Mouse (Mus musculus): ENCODE measurements at regions not wholly inside any gene's neighbourhood (a gene's known extent, or its start where the extent isn't known, plus 50 kb on each side); places are given as distances from the start of the nearest gene placed in this dataset.

DNA sequence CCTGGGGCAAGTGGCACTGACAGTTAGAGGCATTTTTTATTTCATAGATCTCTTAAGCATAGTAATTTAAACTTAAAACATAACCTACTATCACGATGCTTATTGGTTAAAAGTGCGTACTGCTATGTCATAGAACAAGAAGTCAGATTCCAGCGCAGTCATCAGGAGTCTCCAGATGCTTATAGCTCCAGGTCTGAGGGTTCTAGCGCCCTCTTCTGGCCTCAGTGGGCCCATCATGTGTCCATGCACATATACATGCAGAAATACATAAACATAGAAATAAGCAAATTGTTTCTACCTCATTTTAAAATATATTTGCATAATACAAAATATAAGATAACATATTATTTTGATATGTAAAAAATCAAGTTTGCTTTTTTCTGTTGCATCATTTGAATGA, 1002.8 kb upstream of the Adgrl2 start:
- dilution Hi-C loops (cut with MboI; ENCODE audit: extremely low pct_ligation_motif_present, extremely low pct_unique_long_range_greater_than_20kb, low sequenced_read_pairs): no loop called here
- H3K4me1 ChIP-seq (ENCODE audit: control insufficient read depth in 1 of 2, insufficient read depth in 2 of 2): no peaks in the 10 kb centered on the region
- peak; percentile 16 to 25; a peak in 1 of 4 replicates for TF ChIP-seq CTCF (conservative IDR thresholded peaks at IDR 0.05 in 1 of 2, IDR thresholded peaks at IDR 0.05 in 1 of 2; ENCODE audit: low read depth in 2 of 2, low read length in 2 of 2)
- no peak for TF ChIP-seq EP300 (IDR thresholded peaks at IDR 0.05; ENCODE audit: low read length)
- no peak for TF ChIP-seq TBP (conservative IDR thresholded peaks at IDR 0.05; ENCODE audit: low read depth, low read length)
- TF ChIP-seq RAD21 (IDR thresholded peaks at IDR 0.05; ENCODE audit: low read depth, low read length): peak; percentile 33
- TF ChIP-seq GABPA (IDR thresholded peaks at IDR 0.05; ENCODE audit: insufficient replicate concordance, low read depth, low read length): no peak
- no peak for TF ChIP-seq ETS1 (conservative IDR thresholded peaks at IDR 0.05; ENCODE audit: low read depth, low read length)
- no peak for TF ChIP-seq CHD1 (IDR thresholded peaks at IDR 0.05; ENCODE audit: low read depth, low read length)
- no peak for TF ChIP-seq HCFC1 (IDR thresholded peaks at IDR 0.05; ENCODE audit: low read depth, low read length)
- TF ChIP-seq BHLHE40 (IDR thresholded peaks at IDR 0.05; ENCODE audit: low read depth, low read length): no peak
- no peak for TF ChIP-seq KAT2A (IDR thresholded peaks at IDR 0.05; ENCODE audit: insufficient replicate concordance, low read length)
- TF ChIP-seq NRF1 (IDR thresholded peaks at IDR 0.05; ENCODE audit: low read depth, low read length): no peak
- TF ChIP-seq PAX5 (IDR thresholded peaks at IDR 0.05; ENCODE audit: low read length): no peak
- no peak for TF ChIP-seq USF1 (IDR thresholded peaks at IDR 0.05; ENCODE audit: low read depth, low read length)
- TF ChIP-seq MEF2A (IDR thresholded peaks at IDR 0.05; ENCODE audit: borderline replicate concordance, low read depth, low read length): no peak
- TF ChIP-seq IRF4 (IDR thresholded peaks at IDR 0.05; ENCODE audit: low read depth, low read length): no peak
- no peak for TF ChIP-seq MAX (IDR thresholded peaks at IDR 0.05; ENCODE audit: low read length)
- no peak overlapping the region for H3K4me2 ChIP-seq (ENCODE audit: insufficient read depth, low read depth, poor library complexity, severe bottlenecking)
- no peak overlapping the region for H3K27ac ChIP-seq (ENCODE audit: insufficient read depth, low read depth)
- H3K4me3 ChIP-seq (replicated peaks in 1 of 3; ENCODE audit: low read depth in 2 of 3, low read length in 2 of 3, poor library complexity in 1 of 3): no peak overlapping the region
- H3K9me3 ChIP-seq (replicated peaks; ENCODE audit: low read length): no peaks in the 10 kb centered on the region
- H3K79me2 ChIP-seq (replicated peaks; ENCODE audit: control insufficient read depth, extremely low read depth, insufficient read depth, poor library complexity, severe bottlenecking): no peaks in the 10 kb centered on the region
- no peak overlapping the region for H3K9ac ChIP-seq (ENCODE audit: insufficient read depth, low read depth)
- in situ Hi-C loops (cut with MboI; ENCODE audit: low pct_ligation_motif_present, low pct_unique_long_range_greater_than_20kb, low sequenced_read_pairs): no loop called here
- no peaks in the 10 kb centered on the region for H3K27me3 ChIP-seq (replicated peaks)
- H3K36me3 ChIP-seq (replicated peaks in 1 of 2; ENCODE audit: control insufficient read depth in 1 of 2, insufficient read depth in 1 of 2, low read length in 1 of 2): no peaks in the 10 kb centered on the region
- DNase-seq (ENCODE audit: extremely low read depth): peak; percentile 52

DNA sequence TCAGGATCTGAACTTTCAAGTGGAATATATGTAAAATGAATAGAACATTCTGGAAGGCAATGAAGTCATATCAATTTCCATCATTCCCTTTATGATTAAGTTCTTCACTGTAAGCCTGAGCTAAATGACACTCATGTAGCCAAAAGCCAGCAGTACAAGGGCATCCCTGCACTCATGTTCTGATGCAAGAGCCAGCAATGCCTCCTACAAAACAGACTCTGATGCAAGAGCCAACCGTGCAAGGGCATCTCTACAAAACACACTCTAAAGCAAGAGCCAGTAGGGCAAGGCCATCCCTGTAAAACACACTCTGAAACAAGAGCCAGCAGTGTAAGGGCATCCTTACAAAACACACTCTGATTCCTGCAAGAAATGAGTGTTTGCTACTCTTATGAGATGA, 997.4 kb upstream of the Adgrl2 start:
- Histone ChIP-seq H3K9ac (ENCODE audit: insufficient read depth, low read depth) (no peak overlapping the region), H3K4me3 (replicated peaks in 1 of 3; ENCODE audit: low read depth in 2 of 3, low read length in 2 of 3, poor library complexity in 1 of 3) (no peak overlapping the region), H3K9me3 (replicated peaks; ENCODE audit: low read length) (no peaks in the 10 kb centered on the region), H3K27me3 (replicated peaks) (no peaks in the 10 kb centered on the region), H3K79me2 (replicated peaks; ENCODE audit: control insufficient read depth, extremely low read depth, insufficient read depth, poor library complexity, severe bottlenecking) (no peaks in the 10 kb centered on the region), H3K4me1 (ENCODE audit: control insufficient read depth in 1 of 2, insufficient read depth in 2 of 2) (no peaks in the 10 kb centered on the region), H3K27ac (ENCODE audit: insufficient read depth, low read depth) (no peak overlapping the region), H3K36me3 (replicated peaks in 1 of 2; ENCODE audit: control insufficient read depth in 1 of 2, insufficient read depth in 1 of 2, low read length in 1 of 2) (no peaks in the 10 kb centered on the region), H3K4me2 (ENCODE audit: insufficient read depth, low read depth, poor library complexity, severe bottlenecking) (no peak overlapping the region)
- no peak for TF ChIP-seq CTCF (conservative IDR thresholded peaks at IDR 0.05 in 1 of 2, IDR thresholded peaks at IDR 0.05 in 1 of 2; ENCODE audit: low read depth in 2 of 2, low read length in 2 of 2)
- no peak for TF ChIP-seq MYC (IDR thresholded peaks at IDR 0.05; ENCODE audit: low read depth, low read length)
- no peak for TF ChIP-seq NELFE (IDR thresholded peaks at IDR 0.05; ENCODE audit: low read depth, low read length)
- in situ Hi-C loops (cut with MboI; ENCODE audit: low pct_ligation_motif_present, low pct_unique_long_range_greater_than_20kb, low sequenced_read_pairs) (no loop called here), dilution Hi-C loops (cut with MboI; ENCODE audit: extremely low pct_ligation_motif_present, extremely low pct_unique_long_range_greater_than_20kb, low sequenced_read_pairs) (no loop called here)
- DNase-seq (ENCODE audit: extremely low read depth): no peak
